Mouse (Mus musculus) thymus, postnatal 36 days (tissue): Measurements from ENCODE around the gene Olfr165.
"Not testable (repeated sequence)": the region's sequence is repeated elsewhere in the genome, so short reads cannot be mapped to it uniquely, and the experiment has no call there.

ENCODE experiments used
- DNase-seq, 2 experiments: peaks; one replicate each; pipeline ENCODE4 v3.0.0; 2022; ENCODE audit warnings: mixed read lengths in 2 of 2

Gene Olfr165

GRCm38 (mm10) chr16:19423034-19423433 is at the start of gene Olfr165:
Gene Olfr165 (minus strand): TSS chr16:19423134.
- DNase-seq = no peak

GRCm38 (mm10) chr16:19464365-19464764 is 41.4 kb upstream of the Olfr165 start:
- no peak for DNase-seq

- not testable (repeated sequence) for DNase-seq
Measured at GRCm38 (mm10) chr16:19458741-19459140, 35.8 kb upstream of the Olfr165 start.

- no peak for DNase-seq
Measured at GRCm38 (mm10) chr16:19387984-19388383, 35.0 kb downstream of the Olfr165 start.
